ENCODE assay signal across 9 mouse cellular contexts in the genomic region with DNA sequence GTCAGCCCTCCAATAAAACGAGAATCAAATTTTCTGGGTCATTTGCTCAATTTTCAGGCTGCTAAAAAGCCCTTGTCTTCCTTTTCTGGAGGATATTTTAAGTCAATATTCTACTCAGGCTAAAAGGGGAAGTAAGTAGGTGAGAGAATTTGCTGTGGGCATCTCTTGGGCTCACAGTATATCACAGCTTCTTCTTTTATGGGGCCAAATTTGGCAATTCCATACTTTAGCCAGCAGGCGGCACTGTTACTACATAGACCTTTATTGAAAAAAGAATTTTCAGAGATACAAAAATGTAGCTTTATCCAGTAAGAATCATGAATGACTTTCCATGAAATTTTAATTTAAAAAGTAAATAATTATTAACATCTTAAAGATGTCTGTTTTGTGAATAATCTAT. TPM values are rescaled to one million over a fixed set of nuclear protein-coding genes. Genes with fewer than 3 reads are reported as not detected.
A peak's percentile ranks its signal among the peaks of the same experiment; 100 is the strongest.
DNase-seq lines count a peak whose midpoint lies in the region; ATAC-seq and TF ChIP-seq lines count a peak whose summit lies in the region.
"Had no signal": no experiment of that assay in that cellular context is flagged by ENCODE, and none has a peak within 500 bp of the region (broad histone marks: within the 10 kb centered on the region; RNA-seq: fewer than 3 reads in every experiment).

No protein-coding gene starts in this region.

- no peaks in the 10 kb centered on the region for H3K36me3 ChIP-seq in lung, postnatal 0 days (ENCODE audit: insufficient read depth, low read length)
- H3K36me3 ChIP-seq in forebrain, embryonic 15.5 days = no peaks in the 10 kb centered on the region
- H3K36me3 ChIP-seq: limb, embryonic 15.5 days had no signal

- no peaks in the 10 kb centered on the region for H3K4me1 ChIP-seq in lung, postnatal 0 days (ENCODE audit: insufficient read depth, low read depth, low read length)
- no peaks in the 10 kb centered on the region for H3K4me1 ChIP-seq in forebrain, embryonic 15.5 days
- H3K4me1 ChIP-seq: limb, embryonic 15.5 days had no signal

- TF ChIP-seq CTCF in lung, postnatal 0 days (IDR thresholded peaks at IDR 0.05) = peak; percentile 28

- no peaks in the 10 kb centered on the region for H3K27me3 ChIP-seq in lung, postnatal 0 days (replicated peaks; ENCODE audit: insufficient read depth, low read length)
- H3K27me3 ChIP-seq in forebrain, embryonic 15.5 days = no peaks in the 10 kb centered on the region
- H3K27me3 ChIP-seq: limb, embryonic 15.5 days had no signal

- no peak overlapping the region for H3K4me3 ChIP-seq in lung, postnatal 0 days (ENCODE audit: low read depth, low read length)
- no peak overlapping the region for H3K4me3 ChIP-seq in forebrain, embryonic 15.5 days
- H3K4me3 ChIP-seq: limb, embryonic 15.5 days had no signal

- H3K27ac ChIP-seq in lung, postnatal 0 days (ENCODE audit: low read length) = no peak overlapping the region
- no peak overlapping the region for H3K27ac ChIP-seq in forebrain, embryonic 15.5 days (replicated peaks)
- H3K27ac ChIP-seq: limb, embryonic 15.5 days had no signal

- no peaks in the 10 kb centered on the region for H3K9me3 ChIP-seq in lung, postnatal 0 days (ENCODE audit: low read length)
- no peaks in the 10 kb centered on the region for H3K9me3 ChIP-seq in forebrain, embryonic 15.5 days
- H3K9me3 ChIP-seq: limb, embryonic 15.5 days had no signal

- H3K9ac ChIP-seq in lung, postnatal 0 days (replicated peaks; ENCODE audit: low read depth) = no peak overlapping the region
- H3K9ac ChIP-seq in forebrain, embryonic 15.5 days (replicated peaks) = no peak overlapping the region
- H3K9ac ChIP-seq: limb, embryonic 15.5 days had no signal

- no peak for TF ChIP-seq EP300 in lung, postnatal 0 days (IDR thresholded peaks at IDR 0.05)

- peak; percentile 0 to 9 for DNase-seq in heart, adult 18-20 months
- DNase-seq in heart, postnatal 36 days = no peak
- no peak for DNase-seq in lung, postnatal 0 days (ENCODE audit: low spot score)
- no peak for DNase-seq in lung, postnatal 25 days (ENCODE audit: low spot score)
- peak; percentile 13 for DNase-seq in ZHBTc4 (ENCODE audit: low read depth, low spot score)
- peak; percentile 1 for DNase-seq in induced T-regulatory cell, adult 2 months (ENCODE audit: low read depth)
- DNase-seq in yolk sac, embryonic 10.5 days (ENCODE audit: low spot score) = no peak

- ATAC-seq in lung, postnatal 0 days = no peak
- ATAC-seq in forebrain, embryonic 15.5 days (replicated peaks) = no peak

- no peak overlapping the region for H3K4me2 ChIP-seq in lung, postnatal 0 days (replicated peaks; ENCODE audit: low read depth, low read length)
- H3K4me2 ChIP-seq in forebrain, embryonic 15.5 days (replicated peaks) = no peak overlapping the region
- H3K4me2 ChIP-seq: limb, embryonic 15.5 days had no signal

- intact Hi-C loops in heart, postnatal 36 days (cut with DNase I) = no loop called here

- 34% methylated on average over 2 of the region's 2 CpGs for WGBS in lung, postnatal 0 days
- 43% methylated on average over 2 of the region's 2 CpGs for WGBS in forebrain, embryonic 15.5 days

RNA-seq across cellular contexts. Expression of a gene that starts 18.8 kb away (rescaled TPM):
- total RNA-seq in heart, adult 18-20 months (2021) = not detected
- not detected for total RNA-seq in heart, postnatal 36 days (2021)
- polyA plus RNA-seq in lung, postnatal 0 days (2015; fragmentation: Nextera tagmentation; extraction: Ambion mirVana) = not detected in 2 replicates
- not detected in 2 replicates for polyA plus RNA-seq in forebrain, embryonic 15.5 days (2015; fragmentation: Nextera tagmentation; extraction: Ambion mirVana)
- polyA plus RNA-seq: limb, embryonic 15.5 days had no signal

Comparison
In these comparisons a context has a peak if more than half of its experiments do, and no peak if none do; other contexts are left out.
1. DNase-seq: peak in heart, adult 18-20 months (2 of 2), ZHBTc4 (single experiment) and induced T-regulatory cell, adult 2 months (single experiment); none in heart, postnatal 36 days (0 of 2), lung, postnatal 0 days (single experiment), lung, postnatal 25 days (single experiment) and yolk sac, embryonic 10.5 days (single experiment).